Mouse (Mus musculus) gastrocnemius, adult 2 months (tissue): ENCODE results near the gene Crb3. TPM values are rescaled to one million over a fixed set of nuclear protein-coding genes. Genes with fewer than 3 reads are reported as not detected.

ENCODE experiments used
- DNase-seq: peaks from one replicate; pipeline ENCODE4 v3.0.0; 2022
- H3K27ac ChIP-seq: fragments of 200-600 bp; 2 replicates; pipeline ENCODE4 v1.8.1; 2022; ENCODE audit warnings: mild to moderate bottlenecking
- H3K4me3 ChIP-seq: fragments of 200-600 bp; 2 replicates; pipeline ENCODE4 v1.8.1; 2022; ENCODE audit warnings: mild to moderate bottlenecking, moderate library complexity
- CTCF ChIP-seq: fragments of 200-600 bp; IDR thresholded peaks from 2 replicates; pipeline ENCODE4 v1.8.1; 2022; ENCODE audit warnings: antibody characterized with exemption, mild to moderate bottlenecking, moderate library complexity
- intact Hi-C: fragments of 180-260 bp; cut with DNase I; formaldehyde crosslinking; loops from one replicate; pipeline ENCODE4 v1.15.1; 2025
- total RNA-seq, 2 experiments: library from RNA; stranded (reverse); gene quantifications; 2 replicates each; pipeline ENCODE4 v1.2.3; 2021

The Crb3 gene
- total RNA-seq, 2 experiments from 2014 or later = not detected

GRCm38 (mm10) chr17:57098321-57098720 lies 39.4 kb downstream of the Crb3 start:
- intact Hi-C loops = no loop called here
- no peak overlapping the region for H3K4me3 ChIP-seq
- no peak for TF ChIP-seq CTCF
- no peak for DNase-seq
- H3K27ac ChIP-seq = no peak overlapping the region

- no peak for TF ChIP-seq CTCF
- Histone ChIP-seq H3K4me3 (no peak overlapping the region), H3K27ac (no peak overlapping the region)
- no peak for DNase-seq
- intact Hi-C loops = no loop called here
These were observed 40.9 kb downstream of the Crb3 start for GRCm38 (mm10) chr17:57099629-57100325.

GRCm38 (mm10) chr17:57102276-57102675 lies 43.4 kb downstream of the Crb3 start:
- H3K4me3 ChIP-seq = no peak overlapping the region
- TF ChIP-seq CTCF = no peak
- intact Hi-C loops = no loop called here
- DNase-seq = no peak
- H3K27ac ChIP-seq = no peak overlapping the region

GRCm38 (mm10) chr17:57104496-57104895 lies 45.6 kb downstream of the Crb3 start:
- no peak for DNase-seq
- H3K4me3 ChIP-seq = peak overlapping the region; percentile 72
- peak overlapping the region; percentile 56 for H3K27ac ChIP-seq
- intact Hi-C loops = no loop called here
- no peak for TF ChIP-seq CTCF

GRCm38 (mm10) chr17:57105181-57106034 lies 46.5 kb downstream of the Crb3 start, which contains the start of gene Tnfsf9:
Gene Tnfsf9 (plus strand): TSS chr17:57105325.
- DNase-seq = peak; percentile 63
- intact Hi-C loops = no loop called here
- no peak for TF ChIP-seq CTCF
- H3K4me3 ChIP-seq = peak within 1 kb of the TSS; percentile 72
- H3K27ac ChIP-seq = peak within 1 kb of the TSS; percentile 72

GRCm38 (mm10) chr17:57106035-57106368 lies 47.1 kb downstream of the Crb3 start:
- intact Hi-C loops = no loop called here
- H3K4me3 ChIP-seq = peak overlapping the region; percentile 72
- H3K27ac ChIP-seq = no peak overlapping the region; the same call in 1 of the 2 replicates
- no peak for DNase-seq
- TF ChIP-seq CTCF = no peak

- DNase-seq = no peak
- H3K4me3 ChIP-seq = no peak overlapping the region
- H3K27ac ChIP-seq = no peak overlapping the region
- intact Hi-C loops = no loop called here
- no peak for TF ChIP-seq CTCF
These were observed 48.2 kb downstream of the Crb3 start for GRCm38 (mm10) chr17:57107064-57107463.

- H3K27ac ChIP-seq = no peak overlapping the region
- no peak for DNase-seq
- H3K4me3 ChIP-seq = no peak overlapping the region
- TF ChIP-seq CTCF = no peak
- intact Hi-C loops = no loop called here
These were observed 49.2 kb downstream of the Crb3 start for GRCm38 (mm10) chr17:57108040-57108665.

- no peak for DNase-seq
- TF ChIP-seq CTCF = no peak
- Histone ChIP-seq H3K27ac (no peak overlapping the region), H3K4me3 (no peak overlapping the region)
- intact Hi-C loops = no loop called here
These were observed 49.8 kb downstream of the Crb3 start for GRCm38 (mm10) chr17:57108666-57109171.

- no peak overlapping the region for H3K4me3 ChIP-seq
- no peak for DNase-seq
- intact Hi-C loops = no loop called here
- no peak overlapping the region for H3K27ac ChIP-seq
- TF ChIP-seq CTCF = no peak
These were observed 51.1 kb downstream of the Crb3 start for GRCm38 (mm10) chr17:57110005-57110404.

GRCm38 (mm10) chr17:57112768-57113474 lies 54.0 kb downstream of the Crb3 start:
- no peak overlapping the region for H3K27ac ChIP-seq
- TF ChIP-seq CTCF = no peak
- intact Hi-C loops = no loop called here
- no peak overlapping the region for H3K4me3 ChIP-seq
- no peak for DNase-seq

Other genes with a start within 250 kb of the Crb3 start
- gene Rfx2, start 228.1 kb upstream of the Crb3 start, total RNA-seq = 1 to 10 TPM; 2.0 to 2.8 TPM
- gene Acsbg2, start 184.7 kb upstream of the Crb3 start, total RNA-seq = not detected
- gene 1700061G19Rik, start 183.6 kb upstream of the Crb3 start, total RNA-seq = not detected
- 10 to 100 TPM; 20.3 to 21.2 TPM for gene Mllt1, start 123.7 kb upstream of the Crb3 start, total RNA-seq
- gene Acer1, start 77.0 kb upstream of the Crb3 start, total RNA-seq = not detected
- 10 to 100 TPM; 33.8 to 40.7 TPM for gene Clpp, start 68.8 kb upstream of the Crb3 start, total RNA-seq
- 10 to 100 TPM; 21.8 to 30.4 TPM for gene Alkbh7, start 61.8 kb upstream of the Crb3 start, total RNA-seq
- not detected for gene Pspn, start 59.1 kb upstream of the Crb3 start, total RNA-seq
- 10 to 100 TPM; 15.4 to 17.9 TPM for gene Gtf2f1, start 47.8 kb upstream of the Crb3 start, total RNA-seq
- not detected for gene Gm17949, start 47.6 kb upstream of the Crb3 start, total RNA-seq
- 10 to 100 TPM; 26.6 to 30.5 TPM for gene Khsrp, start 27.6 kb upstream of the Crb3 start, total RNA-seq
- gene Slc25a41, start 17.5 kb upstream of the Crb3 start, total RNA-seq = not detected
- 10 to 100 TPM; 34.4 to 52.2 TPM for gene Slc25a23, start 758 bp downstream of the Crb3 start, total RNA-seq
- under 1 TPM; 0.22 to 0.56 TPM for gene Dennd1c, start 19.4 kb downstream of the Crb3 start, total RNA-seq
- 1 to 10 TPM in 1 of 2 experiments, under 1 TPM in 1; 0.64 to 1.7 TPM for gene Tubb4a, start 28.7 kb downstream of the Crb3 start, total RNA-seq
- under 1 TPM; 0.47 to 0.61 TPM for gene Tnfsf9, start 46.2 kb downstream of the Crb3 start, total RNA-seq
- gene Cd70, start 90.7 kb downstream of the Crb3 start, total RNA-seq = not detected
- not detected for gene Tnfsf14, start 135.1 kb downstream of the Crb3 start, total RNA-seq
- gene C3, start 169.0 kb downstream of the Crb3 start, total RNA-seq = 10 to 100 TPM; 10.3 to 24.5 TPM
- 10 to 100 TPM; 24.0 to 24.4 TPM for gene Gpr108, start 189.3 kb downstream of the Crb3 start, total RNA-seq
- 100 to 1,000 TPM; 170 to 176 TPM for gene Trip10, start 190.3 kb downstream of the Crb3 start, total RNA-seq
- gene Vav1, start 220.0 kb downstream of the Crb3 start, total RNA-seq = under 1 TPM; 0.46 to 0.56 TPM